Mouse (Mus musculus) brain, embryonic 14.5 days (tissue): Measurements from ENCODE around the gene Borcs8.

ENCODE experiments used
- CTCF ChIP-seq: fragments of 200-500 bp; IDR thresholded peaks from 2 replicates; pipeline ENCODE4 v1.5.1; 2012; ENCODE audit warnings: inconsistent platforms, mild to moderate bottlenecking, moderate library complexity, borderline replicate concordance; ENCODE audit not compliant: insufficient read depth, insufficient read length; ENCODE audit errors: extremely low read depth
- POLR2A ChIP-seq: fragments of 200-500 bp; IDR thresholded peaks from 2 replicates; pipeline ENCODE4 v1.6.1; 2012; ENCODE audit warnings: mild to moderate bottlenecking, inconsistent platforms, borderline replicate concordance; ENCODE audit not compliant: poor library complexity, insufficient read depth, insufficient read length, severe bottlenecking; ENCODE audit errors: extremely low read depth

DNA sequence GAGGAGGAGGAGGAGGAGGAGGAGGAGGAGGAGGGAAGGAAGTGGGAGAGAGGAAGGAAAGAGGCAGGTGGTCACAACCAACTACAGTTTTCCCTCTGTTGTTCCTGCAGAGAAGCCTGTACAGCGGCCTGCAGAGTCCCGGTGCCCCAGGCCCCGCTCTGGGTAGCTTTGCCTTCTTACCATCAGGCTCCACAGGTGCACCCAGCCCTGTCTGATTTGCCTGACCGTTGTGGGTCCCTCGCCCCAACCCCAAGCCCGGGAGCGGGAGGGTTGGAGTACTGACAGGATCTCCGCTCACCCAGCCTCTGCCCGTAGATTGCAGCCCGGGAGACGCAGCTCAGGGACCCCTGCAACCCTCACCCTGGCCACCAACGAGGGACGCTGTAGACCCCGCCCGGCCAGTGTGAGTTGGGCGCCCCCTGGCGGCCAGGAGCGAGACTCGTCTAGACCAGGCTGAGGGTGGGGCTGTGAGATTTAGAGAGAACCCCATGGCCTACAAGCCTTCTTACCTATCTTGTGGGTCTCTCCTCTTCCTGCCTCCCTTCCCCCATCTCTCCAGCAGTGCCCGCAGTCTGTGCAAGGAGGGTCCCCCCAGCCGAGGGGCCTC lies 27.3 kb downstream of the Borcs8 start:
- TF ChIP-seq POLR2A (no peak), CTCF (peak; percentile 96)
